Mouse (Mus musculus): ENCODE results near the gene Gm10964.
A peak's percentile ranks its signal among the peaks of the same experiment; 100 is the strongest.

The Gm10964 gene

DNA sequence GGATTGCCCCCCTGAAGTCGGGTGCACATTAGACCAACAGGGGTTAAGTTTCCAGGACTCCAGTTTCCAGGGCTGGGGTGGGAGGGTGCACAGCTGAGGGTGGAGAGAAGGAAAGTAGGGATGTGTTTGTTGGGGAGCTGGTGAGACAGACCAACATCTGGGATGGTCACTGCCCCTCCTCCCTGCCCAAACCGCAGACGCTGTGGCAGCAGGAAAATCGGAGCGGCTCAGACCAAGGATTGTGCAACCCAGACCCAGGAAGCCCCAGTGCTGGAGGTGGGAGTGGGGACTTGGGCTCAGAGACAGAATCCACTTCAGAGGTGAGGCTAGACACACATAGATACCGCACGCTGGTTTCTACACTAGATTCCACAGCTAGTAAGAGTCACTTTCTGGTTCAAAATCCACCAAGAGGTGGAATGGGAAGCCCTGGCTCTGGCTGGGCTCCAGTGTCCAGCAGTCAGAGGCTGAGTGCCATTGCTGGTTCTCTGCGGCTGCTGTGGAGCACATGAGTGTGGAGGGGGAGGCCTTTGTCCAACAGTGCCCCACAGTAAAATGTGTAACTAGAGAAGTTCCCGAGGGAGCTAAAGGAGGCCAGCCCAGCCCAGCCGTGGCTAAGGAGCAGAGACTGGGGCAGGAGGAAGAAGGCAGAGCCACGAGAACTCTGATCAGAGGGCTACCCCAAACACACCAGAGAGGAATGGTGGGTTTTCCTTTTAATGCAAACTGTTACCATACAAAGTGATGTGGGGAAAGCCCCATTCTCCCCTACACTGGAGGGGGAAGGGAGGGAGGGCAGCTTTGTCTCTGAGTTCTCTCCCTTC lies 4.3 kb upstream of the Gm10964 start:
- peak; percentile 79 for DNase-seq (ENCODE audit: low spot score)

DNA sequence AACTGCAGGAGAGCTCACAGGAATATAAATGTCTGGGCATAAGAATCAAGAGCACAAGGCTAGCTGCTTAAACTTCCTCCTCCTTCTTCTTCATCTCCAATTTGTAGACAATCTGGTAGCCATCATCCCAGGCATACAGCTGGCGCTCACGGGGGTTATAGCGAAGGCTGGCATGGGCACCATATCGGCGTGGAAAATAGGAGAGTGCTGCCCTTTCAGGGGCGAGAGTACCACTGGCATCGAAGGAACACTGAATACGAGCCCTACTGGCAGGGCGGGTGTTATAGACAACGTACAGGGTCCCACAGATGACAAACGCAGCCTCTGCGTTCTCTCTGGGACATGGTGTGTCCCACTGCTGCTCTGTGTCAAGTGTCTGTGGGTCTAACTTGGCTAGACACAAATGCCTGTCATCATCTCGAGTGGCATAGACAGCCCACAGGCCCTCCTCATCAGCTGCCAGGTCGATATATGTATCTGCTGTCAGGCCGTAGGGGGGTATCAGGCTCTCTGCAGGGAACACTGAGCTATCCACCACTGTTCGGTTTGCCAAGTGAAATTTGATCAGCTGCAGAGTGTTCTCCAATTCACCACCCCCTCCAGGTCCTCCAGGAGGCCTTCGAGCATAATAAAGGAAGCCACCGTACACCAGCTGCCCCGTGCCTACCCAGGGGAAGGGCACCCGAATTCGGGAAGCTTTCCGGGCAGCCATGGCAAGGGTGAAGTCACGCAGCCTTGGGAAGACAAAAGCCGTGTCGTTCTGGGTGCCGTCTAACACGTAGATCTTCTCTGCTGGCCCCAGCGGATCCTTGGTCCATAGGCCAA lies 3.2 kb upstream of the Gm10964 start:
- DNase-seq (ENCODE audit: low spot score) = no peak

DNA sequence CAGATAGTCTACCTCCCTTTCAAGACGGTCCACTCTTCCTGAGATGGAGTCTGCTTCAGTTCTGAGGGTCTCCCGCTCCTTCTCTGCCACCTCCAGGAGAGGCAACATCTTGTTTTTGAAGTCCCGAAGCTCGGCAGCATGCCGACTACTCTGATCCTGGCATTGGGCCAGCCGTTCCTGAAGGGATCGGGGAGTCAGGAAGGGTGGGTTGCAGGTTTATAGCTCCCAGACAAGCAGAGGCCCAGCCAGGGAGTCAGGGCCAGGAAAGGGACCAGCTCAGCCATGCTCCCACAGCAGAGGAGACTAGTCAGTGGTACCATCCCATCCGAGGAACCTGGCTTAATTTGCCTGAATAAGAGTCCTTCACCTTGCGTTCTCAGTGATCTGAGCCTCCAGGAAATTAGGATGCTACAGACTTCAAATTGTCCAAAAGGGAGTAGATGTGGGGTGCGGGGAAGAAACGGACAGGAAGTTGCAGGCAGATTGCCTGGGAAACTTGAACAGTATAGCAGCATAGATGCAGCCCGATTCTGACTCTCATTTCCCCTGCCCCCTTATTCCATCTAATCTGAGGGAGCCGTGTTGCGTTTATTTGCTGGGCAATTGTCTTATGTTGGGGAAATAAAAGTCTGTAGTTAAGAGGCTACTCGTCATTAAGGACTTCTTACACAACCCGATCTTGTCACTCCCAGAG lies 2.0 kb upstream of the Gm10964 start:
- DNase-seq (ENCODE audit: low spot score) = no peak

DNA sequence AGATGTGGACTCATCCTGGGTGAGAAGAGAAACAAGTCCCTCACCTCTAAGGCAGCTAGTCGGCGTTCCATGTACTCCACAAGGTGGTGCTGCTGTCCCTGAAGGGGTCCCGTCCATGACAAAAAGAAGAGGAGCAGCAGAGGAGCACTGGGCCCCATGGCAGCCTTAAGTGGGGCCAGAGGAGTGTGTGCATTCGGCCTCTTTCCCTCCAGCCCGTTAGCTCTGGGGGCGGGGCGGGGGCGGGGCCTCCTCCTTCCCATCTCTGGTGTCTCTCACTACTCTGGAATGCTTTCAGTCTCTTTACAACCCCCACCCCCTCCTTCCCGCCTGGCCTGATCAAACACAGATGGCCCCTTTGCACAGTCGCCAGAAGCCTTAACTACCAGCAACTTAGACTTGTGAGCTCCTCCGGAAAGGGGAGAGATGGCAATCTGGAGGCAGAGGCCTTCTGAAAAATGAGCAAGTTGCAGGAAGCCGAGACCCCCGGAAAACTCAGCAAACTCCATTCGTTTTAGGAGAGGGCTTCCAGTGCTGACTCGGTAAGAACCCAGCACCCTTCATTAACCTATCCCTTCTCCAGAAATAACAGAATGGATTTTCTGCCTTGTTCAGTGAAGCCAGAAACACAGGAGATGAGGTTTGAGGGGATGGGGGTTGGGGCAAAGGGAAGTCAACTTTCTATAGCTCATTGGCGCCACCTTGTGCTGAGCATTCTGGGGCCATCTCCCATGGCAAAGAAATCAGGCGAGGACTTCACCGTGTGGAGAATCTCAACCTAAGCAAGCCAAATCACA lies 1.2 kb upstream of the Gm10964 start, which contains the start of gene Olfml3:
Olfml3 (minus strand) TSS at position 224 of the 794 bp plus-strand sequence.
- peak; percentile 95 for DNase-seq (ENCODE audit: low spot score)

DNA sequence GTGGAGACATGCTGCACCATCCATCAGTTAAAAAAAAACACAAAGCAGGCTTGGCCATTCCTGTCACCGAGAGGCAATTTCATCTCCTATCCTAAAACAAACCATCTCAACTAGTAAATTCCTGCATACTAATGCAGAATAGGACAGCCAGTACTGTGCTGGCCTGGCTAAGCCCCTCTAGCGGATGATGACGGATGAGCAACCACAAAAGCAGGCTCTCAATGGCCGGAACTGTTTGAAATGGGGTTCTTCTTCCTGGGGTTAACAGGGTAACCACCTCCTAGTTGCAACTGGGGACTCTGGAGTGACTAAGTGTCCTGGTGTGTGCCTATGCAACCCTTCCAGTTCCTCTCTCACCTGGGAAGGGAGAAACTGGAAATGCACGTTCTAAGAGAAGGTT lies 1.2 kb downstream of the Gm10964 start:
- no peak for DNase-seq (ENCODE audit: low spot score)

DNA sequence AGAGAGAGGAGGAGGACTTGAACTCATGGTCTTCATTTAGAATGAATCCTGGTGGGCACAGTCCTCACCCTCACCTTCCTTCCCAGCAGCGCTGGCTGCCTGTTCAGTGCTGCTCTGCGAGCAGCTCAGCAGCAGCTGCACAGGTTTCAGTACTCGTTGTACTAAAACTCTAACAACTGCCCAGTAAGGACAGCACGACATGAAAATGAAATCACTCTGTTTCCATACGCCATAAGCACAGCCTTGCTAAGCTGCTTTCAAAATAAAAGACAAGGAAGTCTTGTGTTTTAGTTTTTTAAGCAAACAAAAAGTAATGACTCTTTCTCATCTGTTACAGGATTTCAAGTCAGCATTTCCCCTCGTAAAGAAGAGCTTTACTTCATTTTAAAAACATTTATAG lies 4.0 kb downstream of the Gm10964 start:
- DNase-seq (ENCODE audit: low spot score) = no peak

DNA sequence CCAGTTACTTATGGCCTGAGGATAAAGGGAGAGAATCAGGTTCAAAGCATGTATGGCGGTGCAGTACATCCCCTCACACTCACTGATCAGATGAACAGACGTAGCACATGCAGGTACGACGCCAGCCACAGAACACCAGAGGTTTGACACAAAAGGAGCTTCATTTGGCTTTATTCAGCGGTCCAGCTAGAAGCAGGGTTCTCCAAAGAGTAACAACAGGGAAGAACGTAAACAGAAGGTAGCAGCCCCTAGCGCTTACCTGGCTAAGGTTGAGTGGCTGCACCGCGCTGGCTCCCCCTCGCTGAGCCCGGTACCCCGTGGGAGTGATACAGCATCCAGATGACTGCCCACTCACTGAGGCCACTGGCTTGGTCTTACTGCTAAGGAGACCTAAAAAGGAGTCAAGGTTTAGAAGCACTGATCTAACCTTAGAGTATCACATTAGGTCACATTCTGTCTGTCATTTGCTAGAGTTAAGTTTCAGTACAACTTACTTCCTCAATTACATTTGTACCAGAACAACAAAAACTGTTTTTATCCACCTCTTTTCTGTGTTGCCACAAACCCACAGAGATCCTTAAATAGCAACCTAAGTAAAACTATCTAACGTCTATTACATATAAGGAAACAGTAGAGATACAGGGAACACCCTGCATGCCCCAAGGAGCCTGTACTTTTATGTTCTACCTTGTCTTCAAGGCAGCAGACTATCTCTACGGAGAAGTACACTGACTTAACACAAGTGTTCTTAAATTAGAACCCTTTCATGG lies 6.0 kb downstream of the Gm10964 start:
- no peak for DNase-seq (ENCODE audit: low spot score)

DNA sequence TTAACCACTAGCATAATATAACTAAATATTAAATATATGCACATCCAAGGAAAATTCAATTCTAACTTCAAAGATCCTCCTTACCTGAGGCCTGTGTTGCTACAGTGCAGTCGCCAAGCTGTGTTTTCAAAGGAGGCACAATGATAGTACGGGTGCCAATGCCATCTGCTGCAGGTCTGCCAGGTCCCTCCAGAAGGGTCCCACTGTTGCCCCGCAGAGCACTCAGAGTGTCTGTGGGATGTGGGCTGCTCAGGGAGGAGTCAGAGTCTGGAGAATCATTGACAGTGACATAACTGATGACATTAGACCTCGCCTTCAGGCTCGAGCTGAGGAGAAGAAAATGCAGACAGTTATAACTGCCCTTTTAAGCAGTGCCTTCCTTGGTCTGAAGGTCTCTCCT lies 7.5 kb downstream of the Gm10964 start:
- DNase-seq (ENCODE audit: low spot score) = no peak

DNA sequence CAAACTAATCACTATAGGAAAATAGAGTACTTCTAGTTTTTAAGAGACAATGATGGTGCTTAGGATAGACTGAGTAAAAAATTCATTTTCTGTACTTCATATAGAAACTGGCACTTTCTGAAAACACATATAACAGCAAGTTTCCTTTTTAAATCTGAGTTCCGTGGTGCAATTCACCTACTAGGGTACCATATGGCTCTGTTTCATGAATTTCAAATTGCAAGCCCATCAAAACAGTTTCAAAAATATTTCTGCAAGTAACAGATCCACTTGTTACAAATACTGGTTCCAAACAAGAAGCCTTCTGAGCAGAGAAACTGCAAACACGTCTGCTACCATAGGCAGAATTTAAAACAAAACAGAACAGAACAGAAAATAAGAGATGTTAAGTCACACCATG lies 12.4 kb downstream of the Gm10964 start:
- DNase-seq (ENCODE audit: low spot score) = no peak

DNA sequence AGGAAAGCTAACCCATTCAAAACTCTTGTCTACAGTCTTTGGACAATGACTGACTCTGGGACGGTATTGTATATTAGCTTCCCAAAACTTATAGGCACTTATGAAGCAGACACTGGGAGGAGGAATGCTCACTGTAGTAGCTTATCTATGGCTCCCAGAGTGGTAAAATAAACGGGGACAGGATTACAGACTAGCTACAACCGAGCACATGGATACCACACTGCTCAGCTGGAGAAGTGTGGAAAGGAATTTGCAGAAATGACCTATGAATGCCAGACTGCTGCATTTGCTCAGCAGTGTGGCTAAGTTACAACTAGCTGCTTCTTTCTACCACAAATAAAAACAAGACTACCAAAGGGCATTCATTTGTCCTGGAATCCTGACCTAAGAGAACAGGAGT lies 16.2 kb downstream of the Gm10964 start:
- DNase-seq (ENCODE audit: low spot score) = no peak

DNA sequence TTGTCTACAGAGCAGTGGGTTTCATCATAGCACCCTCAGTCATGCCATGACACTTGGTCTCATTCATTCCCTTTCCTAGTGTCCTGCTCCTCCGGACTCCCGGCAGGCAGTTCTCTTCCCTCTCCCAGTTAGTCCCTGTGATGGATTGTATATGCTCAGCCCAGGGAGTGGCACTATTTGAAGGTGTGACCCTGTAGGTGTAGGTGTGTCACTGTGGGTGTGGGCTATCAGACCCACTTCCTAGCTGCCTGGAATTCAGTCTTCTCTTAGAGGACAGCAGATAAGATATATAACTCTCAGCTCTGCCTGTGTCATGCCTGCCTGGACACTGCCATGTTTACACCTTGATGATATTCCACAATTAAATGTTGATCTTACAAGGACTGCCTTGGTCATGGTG lies 17.8 kb downstream of the Gm10964 start:
- no peak for DNase-seq (ENCODE audit: low spot score)

DNA sequence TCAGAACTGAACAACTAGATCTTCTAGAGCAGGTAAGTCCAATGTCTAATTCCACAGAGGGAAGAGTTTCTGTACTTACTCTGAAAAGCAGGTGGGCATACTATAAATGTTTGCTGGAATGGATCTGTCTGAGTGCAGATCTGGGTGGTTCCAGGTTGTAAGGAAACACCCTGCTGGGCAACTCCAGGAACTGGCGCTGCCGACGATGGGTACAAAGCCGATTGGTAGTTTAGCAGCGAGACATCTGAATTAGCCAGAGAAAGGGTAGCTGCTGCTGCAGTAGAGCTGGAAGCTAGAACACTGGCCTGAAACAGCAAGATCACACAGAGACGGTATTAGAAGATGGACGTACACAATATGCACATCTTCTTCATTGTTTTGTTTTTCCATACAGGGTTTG lies 19.3 kb downstream of the Gm10964 start:
- no peak for DNase-seq (ENCODE audit: low spot score)

DNA sequence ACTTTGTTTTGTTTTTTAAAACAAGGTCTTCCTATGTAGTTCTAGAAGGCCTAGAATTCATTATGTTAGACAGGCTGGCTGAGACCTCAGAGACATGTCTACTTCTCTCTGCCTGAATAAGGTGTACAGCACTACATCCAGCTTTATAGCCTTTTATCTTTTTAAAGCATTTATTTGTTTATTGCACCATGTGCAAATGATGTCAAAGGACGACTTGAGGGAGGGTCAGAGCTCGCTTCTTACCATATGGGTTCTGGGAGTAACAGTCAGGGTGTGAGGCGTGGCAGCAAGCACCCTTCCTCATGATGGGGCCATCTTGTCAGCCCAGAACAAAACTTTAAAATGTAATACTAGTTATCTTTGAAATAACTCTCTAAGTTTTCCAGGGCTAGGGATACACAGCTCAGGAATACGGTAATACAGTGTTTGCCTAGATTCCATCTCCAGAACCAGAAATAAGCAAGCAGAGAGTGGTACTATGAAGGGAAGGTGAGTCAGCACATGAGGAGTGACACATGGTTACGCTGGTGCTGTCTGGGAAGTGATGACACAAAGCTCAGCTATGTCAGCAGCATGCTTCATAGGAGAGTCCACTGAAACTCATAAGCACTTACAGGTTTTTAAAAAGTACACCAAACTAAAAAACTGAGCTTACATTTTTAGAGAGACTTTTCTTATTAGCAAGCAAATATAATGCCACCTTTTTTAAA lies 20.2 kb downstream of the Gm10964 start:
- no peak for DNase-seq (ENCODE audit: low spot score)

DNA sequence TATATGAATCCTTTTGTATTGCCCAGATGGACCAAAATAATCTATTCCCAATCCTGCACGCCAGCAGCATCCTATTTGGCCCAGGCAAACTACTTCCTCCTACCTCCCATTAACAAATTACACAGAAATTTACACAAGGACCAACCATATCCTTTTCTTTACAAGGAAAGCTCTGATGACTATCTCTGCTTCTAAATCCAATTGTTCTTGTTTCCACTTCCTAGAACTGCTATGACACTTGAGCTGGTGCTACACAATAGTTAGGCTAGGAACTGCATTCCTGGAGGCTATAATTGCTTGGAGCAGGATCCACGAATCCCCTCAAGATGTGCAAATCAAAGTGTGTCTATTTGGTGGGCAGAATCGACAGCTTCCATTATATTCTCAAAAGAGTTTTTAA lies 27.6 kb downstream of the Gm10964 start:
- no peak for DNase-seq (ENCODE audit: low spot score)

DNA sequence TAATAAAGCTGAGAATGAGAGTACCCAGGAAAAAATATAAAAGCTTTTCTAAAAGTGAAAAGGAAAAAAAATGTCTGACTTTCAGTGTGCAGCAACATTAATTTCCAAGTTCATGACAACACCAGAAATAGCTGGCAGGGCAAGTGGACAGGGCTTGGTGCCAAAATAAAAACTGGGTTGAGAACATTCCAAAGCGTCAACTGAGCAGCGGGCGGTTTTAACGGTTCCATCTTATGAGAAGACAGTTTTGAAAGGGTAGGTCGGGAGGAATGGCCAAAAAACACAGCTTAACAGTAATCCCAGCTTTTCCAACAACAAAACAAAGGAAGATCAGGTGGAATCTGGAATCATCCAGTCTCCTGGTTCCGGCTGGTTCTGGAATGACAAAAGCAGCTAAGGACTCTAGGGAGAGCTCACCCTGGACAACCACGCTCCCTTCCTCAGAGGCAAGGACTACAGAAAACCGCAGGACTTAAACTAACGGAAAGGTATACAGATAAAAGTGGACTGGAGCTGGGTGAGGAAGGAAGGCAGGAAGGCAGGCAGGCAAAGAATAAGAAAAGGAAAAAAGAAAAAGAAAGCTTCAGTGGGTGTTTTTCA lies 32.5 kb downstream of the Gm10964 start:
- peak; percentile 96 for DNase-seq (ENCODE audit: low spot score)

DNA sequence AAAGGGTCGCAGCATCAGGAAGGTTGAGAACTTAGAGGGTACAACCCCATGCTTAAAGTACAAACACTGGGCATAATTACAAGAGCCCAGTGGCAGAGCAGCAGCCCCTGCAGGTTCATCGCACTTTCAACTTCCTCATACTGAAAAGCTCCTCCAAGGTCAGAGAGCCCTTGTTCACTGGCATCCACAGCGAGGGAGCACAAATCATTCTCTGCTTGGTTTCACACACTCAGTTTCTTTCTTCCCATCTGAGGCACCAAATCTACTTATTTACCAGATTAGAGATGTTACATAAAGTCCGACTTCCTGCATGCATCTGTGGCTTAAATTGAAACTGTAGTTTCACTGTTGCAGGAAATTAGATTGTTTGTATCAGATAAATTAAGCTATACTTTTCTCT lies 33.7 kb downstream of the Gm10964 start:
- DNase-seq (ENCODE audit: low spot score) = no peak

DNA sequence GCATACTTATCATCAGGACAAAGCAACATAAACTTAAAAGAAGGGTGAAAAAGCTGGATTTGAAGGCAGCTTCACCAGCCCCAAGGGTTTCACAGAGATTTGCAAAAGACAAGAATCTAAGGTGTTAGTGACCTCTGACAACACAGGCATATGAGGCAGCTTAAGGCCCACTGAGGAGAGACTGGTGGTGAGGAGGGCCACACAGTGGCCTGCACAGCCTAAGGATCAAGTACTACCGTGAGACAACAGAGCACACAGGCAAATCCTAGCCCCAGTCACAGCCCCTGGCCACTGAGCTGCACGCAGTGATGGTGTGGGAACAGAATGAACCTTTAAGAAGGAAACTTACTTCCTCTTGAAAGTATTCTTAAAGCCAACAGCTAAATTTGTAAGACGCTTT lies 34.3 kb downstream of the Gm10964 start:
- no peak for DNase-seq (ENCODE audit: low spot score)

DNA sequence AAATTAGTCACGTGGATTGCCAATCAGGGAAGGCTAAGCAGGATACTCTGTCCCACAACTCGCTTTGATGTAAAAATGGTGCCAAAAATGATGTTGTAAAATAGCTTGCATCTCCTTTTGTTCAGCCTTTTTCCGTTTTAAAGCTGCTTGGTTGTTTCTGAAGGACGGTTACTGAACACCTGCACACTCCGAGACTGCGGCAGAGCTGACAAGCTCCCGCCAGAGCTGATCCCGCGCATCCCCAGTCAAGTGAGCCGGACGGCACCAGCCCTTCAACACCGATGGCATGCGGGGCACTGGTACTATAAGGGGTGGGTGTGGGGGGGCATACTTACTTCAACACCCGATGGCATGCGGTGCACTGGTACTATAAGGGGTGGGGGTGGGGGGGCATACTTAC lies 34.8 kb downstream of the Gm10964 start:
- DNase-seq (ENCODE audit: low spot score) = no peak

DNA sequence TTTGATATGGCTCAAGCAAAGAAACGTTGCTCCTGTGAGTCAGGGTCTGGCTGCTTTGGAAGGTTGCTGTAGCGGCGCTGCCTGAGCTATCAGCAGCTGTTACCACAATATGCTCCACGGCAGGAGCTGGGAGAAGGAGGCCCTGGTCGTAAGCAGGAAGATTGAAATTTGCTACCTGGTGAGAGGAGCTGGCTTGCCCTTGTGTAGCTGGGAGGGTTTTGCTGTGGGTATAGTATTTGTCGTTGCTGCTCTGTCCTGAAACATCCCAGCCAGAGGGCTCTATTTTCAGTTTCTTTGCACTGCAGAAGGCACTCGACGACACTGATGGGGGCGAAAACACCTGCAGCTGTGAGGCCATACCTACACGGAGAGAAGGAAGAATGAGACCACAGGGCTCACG lies 38.8 kb downstream of the Gm10964 start:
- DNase-seq (ENCODE audit: low spot score) = no peak

DNA sequence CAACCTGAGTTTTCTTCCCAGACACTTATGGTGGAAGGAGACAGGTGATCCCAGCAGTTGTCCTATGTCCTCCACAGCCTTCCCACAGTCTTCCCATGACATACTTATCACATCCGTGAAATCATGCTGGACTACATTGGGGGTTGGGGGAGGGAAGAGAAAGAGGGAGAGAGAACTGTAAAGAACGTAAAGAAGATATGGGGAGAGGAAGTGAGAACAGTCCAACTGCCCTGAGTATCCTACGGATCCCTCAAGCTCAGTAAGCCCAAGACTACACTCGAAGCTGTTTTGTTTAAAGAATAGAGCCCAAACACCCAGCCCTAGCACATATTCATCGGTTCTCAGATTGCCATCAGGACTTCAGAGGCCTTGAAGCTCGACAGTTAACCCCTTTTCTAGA lies 39.5 kb downstream of the Gm10964 start:
- DNase-seq (ENCODE audit: low spot score) = no peak
